Mouse (Mus musculus): ENCODE data around the gene Plekhh2. TPM values are rescaled to one million over a fixed set of nuclear protein-coding genes. Genes with fewer than 3 reads are reported as not detected.

The Plekhh2 gene
- polyA plus RNA-seq, 1 experiment from 2014 or later: 3.2 TPM

DNA sequence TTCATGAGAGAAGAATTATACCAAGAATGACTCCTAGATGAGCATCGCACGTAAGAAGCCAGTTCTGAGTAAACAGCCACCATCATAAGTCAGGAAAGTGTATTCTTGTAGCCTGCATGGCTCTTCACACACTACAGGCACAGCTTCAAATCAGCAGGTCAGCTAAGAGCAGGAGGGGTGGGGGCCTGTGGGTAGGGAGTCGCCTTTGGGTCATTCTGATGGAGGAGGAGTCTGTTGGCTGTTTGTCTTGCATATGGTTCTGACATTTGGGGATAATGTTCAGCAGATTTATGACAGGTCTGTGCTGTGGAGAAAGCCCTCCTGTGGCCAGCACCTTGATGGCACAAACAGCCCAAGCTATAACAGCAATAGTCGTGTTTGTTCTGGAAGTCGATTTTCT, 144.5 kb downstream of the Plekhh2 start:
- Histone ChIP-seq H3K4me2 (no peak overlapping the region), H3K9me3 (replicated peaks; ENCODE audit: control insufficient read depth, low read length) (no peaks in the 10 kb centered on the region), H3K27me3 (ENCODE audit: control insufficient read depth, insufficient read depth, low read length) (no peaks in the 10 kb centered on the region), H3K4me3 (ENCODE audit: low read depth, low read length) (no peak overlapping the region), H3K27ac (ENCODE audit: low read depth, low read length) (no peak overlapping the region), H3K4me1 (ENCODE audit: control insufficient read depth, insufficient read depth, low read length) (no peaks in the 10 kb centered on the region), H3K36me3 (ENCODE audit: control insufficient read depth, insufficient read depth, low read length) (no peaks in the 10 kb centered on the region), H3K9ac (ENCODE audit: low read depth, low read length) (no peak overlapping the region)
- 72% methylated on average over 5 of the region's 5 CpGs for WGBS (ENCODE audit: insufficient replicate concordance)
- ATAC-seq (replicated peaks; ENCODE audit: insufficient number of reproducible peaks, low FRiP score, low TSS enrichment): no peak

DNA sequence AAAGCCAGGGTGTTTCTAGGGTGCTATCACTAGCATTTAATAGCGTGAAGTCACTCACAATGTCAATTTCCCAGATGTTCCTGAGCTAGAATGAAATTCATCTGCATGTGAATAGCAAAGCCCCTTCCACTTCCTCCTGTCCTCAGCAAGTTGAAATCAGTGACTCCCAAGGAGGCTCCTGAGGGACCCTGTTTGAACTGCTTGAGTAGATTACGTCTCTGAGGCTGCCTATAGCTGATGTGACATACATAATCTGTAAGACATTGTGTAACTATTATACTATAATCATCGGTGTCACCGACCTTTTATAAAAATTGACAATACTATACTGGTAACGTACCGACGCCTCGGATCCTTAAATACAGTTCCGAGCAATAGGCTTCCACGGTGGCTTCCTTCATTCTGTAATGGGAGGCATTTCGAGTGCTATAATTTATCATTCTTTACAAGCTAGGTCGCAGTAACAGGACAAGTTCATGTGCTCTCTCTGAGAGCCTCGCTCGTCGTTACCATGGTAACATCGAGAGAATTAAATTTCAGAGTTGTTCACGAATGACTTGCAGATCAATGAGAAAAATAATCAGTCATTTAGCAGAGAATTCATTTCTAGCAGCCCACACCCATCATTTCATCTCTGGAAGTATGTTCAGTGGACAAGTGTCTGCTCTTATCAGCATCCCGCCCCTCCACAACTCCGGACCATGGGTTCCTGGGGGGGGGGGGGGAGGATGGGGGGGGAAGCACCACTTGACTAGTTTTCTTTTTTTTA, 145.1 kb downstream of the Plekhh2 start:
- 74% methylated on average over 19 of the region's 19 CpGs for WGBS (ENCODE audit: insufficient replicate concordance)
- H3K4me3 ChIP-seq (ENCODE audit: low read depth, low read length): no peak overlapping the region
- no peaks in the 10 kb centered on the region for H3K4me1 ChIP-seq (ENCODE audit: control insufficient read depth, insufficient read depth, low read length)
- H3K27me3 ChIP-seq (ENCODE audit: control insufficient read depth, insufficient read depth, low read length): no peaks in the 10 kb centered on the region
- H3K9me3 ChIP-seq (replicated peaks; ENCODE audit: control insufficient read depth, low read length): no peaks in the 10 kb centered on the region
- no peak for ATAC-seq (replicated peaks; ENCODE audit: insufficient number of reproducible peaks, low FRiP score, low TSS enrichment)
- H3K4me2 ChIP-seq: no peak overlapping the region
- H3K27ac ChIP-seq (ENCODE audit: low read depth, low read length): no peak overlapping the region
- no peak overlapping the region for H3K9ac ChIP-seq (ENCODE audit: low read depth, low read length)
- no peaks in the 10 kb centered on the region for H3K36me3 ChIP-seq (ENCODE audit: control insufficient read depth, insufficient read depth, low read length)

DNA sequence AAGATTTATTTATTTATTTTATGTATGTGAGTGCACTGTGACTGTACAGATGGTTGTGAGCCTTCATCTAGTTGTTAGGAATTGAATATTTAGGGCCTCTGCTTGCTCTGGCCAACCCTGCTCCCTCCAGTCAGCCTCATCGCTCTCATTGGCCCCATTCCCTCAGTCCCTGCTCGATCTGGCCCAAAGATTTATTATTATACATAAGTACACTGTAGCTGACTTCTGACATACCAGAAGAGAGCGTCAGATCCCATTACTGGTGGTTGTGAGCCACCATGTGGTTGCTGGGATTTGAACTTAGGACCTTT, 145.7 kb downstream of the Plekhh2 start:
- H3K4me2 ChIP-seq: no peak overlapping the region
- H3K27me3 ChIP-seq (ENCODE audit: control insufficient read depth, insufficient read depth, low read length): no peaks in the 10 kb centered on the region
- no peaks in the 10 kb centered on the region for H3K9me3 ChIP-seq (replicated peaks; ENCODE audit: control insufficient read depth, low read length)
- H3K4me3 ChIP-seq (ENCODE audit: low read depth, low read length): no peak overlapping the region
- ATAC-seq (replicated peaks; ENCODE audit: insufficient number of reproducible peaks, low FRiP score, low TSS enrichment): no peak
- H3K9ac ChIP-seq (ENCODE audit: low read depth, low read length): no peak overlapping the region
- H3K27ac ChIP-seq (ENCODE audit: low read depth, low read length): no peak overlapping the region
- H3K4me1 ChIP-seq (ENCODE audit: control insufficient read depth, insufficient read depth, low read length): no peaks in the 10 kb centered on the region
- H3K36me3 ChIP-seq (ENCODE audit: control insufficient read depth, insufficient read depth, low read length): no peaks in the 10 kb centered on the region
- WGBS (ENCODE audit: insufficient replicate concordance): 84% methylated on average over 3 of the region's 3 CpGs

DNA sequence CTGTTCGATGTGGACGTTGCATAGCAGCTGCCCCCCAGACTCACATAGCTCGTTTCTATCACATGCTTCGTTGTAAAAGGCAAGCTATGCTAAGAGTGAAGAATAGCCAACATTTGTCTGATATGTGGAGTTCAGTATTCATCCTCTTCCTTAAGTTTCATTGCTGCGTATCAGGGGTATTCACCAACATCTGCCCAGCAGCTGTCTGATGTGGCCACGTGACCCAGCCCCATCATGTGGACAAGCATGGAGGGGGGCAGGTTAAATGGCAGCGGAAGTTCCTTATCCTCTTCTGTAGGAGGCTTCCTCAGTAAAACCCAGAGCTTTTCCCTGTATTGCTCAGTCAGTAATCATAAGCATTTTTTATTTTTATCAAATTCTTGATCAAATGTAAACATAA, 146.1 kb downstream of the Plekhh2 start:
- Histone ChIP-seq H3K4me1 (ENCODE audit: control insufficient read depth, insufficient read depth, low read length) (no peaks in the 10 kb centered on the region), H3K9ac (ENCODE audit: low read depth, low read length) (no peak overlapping the region), H3K4me3 (ENCODE audit: low read depth, low read length) (no peak overlapping the region), H3K9me3 (replicated peaks; ENCODE audit: control insufficient read depth, low read length) (no peaks in the 10 kb centered on the region), H3K27ac (ENCODE audit: low read depth, low read length) (no peak overlapping the region), H3K27me3 (ENCODE audit: control insufficient read depth, insufficient read depth, low read length) (no peaks in the 10 kb centered on the region), H3K36me3 (ENCODE audit: control insufficient read depth, insufficient read depth, low read length) (no peaks in the 10 kb centered on the region), H3K4me2 (no peak overlapping the region)
- 74% methylated on average over 7 of the region's 7 CpGs for WGBS (ENCODE audit: insufficient replicate concordance)
- ATAC-seq (replicated peaks; ENCODE audit: insufficient number of reproducible peaks, low FRiP score, low TSS enrichment): no peak

DNA sequence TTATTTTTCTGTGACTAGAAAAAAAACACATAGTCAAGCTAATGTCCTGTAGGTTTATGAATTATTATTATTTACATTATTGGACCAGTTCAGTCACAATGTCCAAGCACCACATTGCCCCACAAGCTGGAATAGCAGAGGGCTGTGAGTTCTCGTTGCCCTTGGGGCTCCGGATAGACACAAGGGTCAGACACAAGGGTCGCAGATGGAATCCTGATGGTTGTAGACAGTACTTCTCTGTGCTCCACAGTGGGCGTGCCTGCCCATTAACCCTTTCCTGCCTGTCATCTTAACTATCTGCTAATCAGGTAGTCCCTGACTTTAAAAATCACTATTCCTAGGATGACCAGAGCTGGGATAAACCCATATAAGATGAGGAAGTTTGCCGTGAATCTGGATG, 146.5 kb downstream of the Plekhh2 start:
- no peak overlapping the region for H3K4me2 ChIP-seq
- no peaks in the 10 kb centered on the region for H3K9me3 ChIP-seq (replicated peaks; ENCODE audit: control insufficient read depth, low read length)
- ATAC-seq (replicated peaks; ENCODE audit: insufficient number of reproducible peaks, low FRiP score, low TSS enrichment): no peak
- 38% methylated on average over 5 of the region's 5 CpGs for WGBS (ENCODE audit: insufficient replicate concordance)
- no peaks in the 10 kb centered on the region for H3K4me1 ChIP-seq (ENCODE audit: control insufficient read depth, insufficient read depth, low read length)
- H3K27ac ChIP-seq (ENCODE audit: low read depth, low read length): no peak overlapping the region
- H3K36me3 ChIP-seq (ENCODE audit: control insufficient read depth, insufficient read depth, low read length): no peaks in the 10 kb centered on the region
- no peak overlapping the region for H3K4me3 ChIP-seq (ENCODE audit: low read depth, low read length)
- H3K9ac ChIP-seq (ENCODE audit: low read depth, low read length): no peak overlapping the region
- no peaks in the 10 kb centered on the region for H3K27me3 ChIP-seq (ENCODE audit: control insufficient read depth, insufficient read depth, low read length)

DNA sequence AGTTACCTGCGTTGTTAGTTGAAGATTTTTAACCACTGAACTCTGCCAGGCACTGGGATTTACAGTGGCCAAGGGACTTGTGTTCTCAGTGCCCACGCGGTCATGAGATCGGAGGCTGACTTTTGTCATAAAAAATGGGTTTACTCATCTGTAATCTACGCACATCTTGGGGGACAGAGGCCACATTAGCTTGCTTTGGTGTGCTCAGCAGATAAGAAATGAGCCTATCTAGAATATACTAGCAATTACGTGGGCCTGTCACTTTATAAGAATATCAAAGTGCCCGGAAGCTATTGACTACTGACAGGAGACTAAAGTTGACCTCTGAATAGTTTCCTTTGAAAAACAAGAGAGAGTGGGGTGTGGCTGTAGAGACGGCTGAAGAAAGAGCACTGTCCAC, 147.3 kb downstream of the Plekhh2 start:
- Histone ChIP-seq H3K4me1 (ENCODE audit: control insufficient read depth, insufficient read depth, low read length) (no peaks in the 10 kb centered on the region), H3K4me3 (ENCODE audit: low read depth, low read length) (no peak overlapping the region), H3K9me3 (replicated peaks; ENCODE audit: control insufficient read depth, low read length) (no peaks in the 10 kb centered on the region), H3K36me3 (ENCODE audit: control insufficient read depth, insufficient read depth, low read length) (no peaks in the 10 kb centered on the region), H3K27me3 (ENCODE audit: control insufficient read depth, insufficient read depth, low read length) (no peaks in the 10 kb centered on the region), H3K9ac (ENCODE audit: low read depth, low read length) (no peak overlapping the region), H3K27ac (ENCODE audit: low read depth, low read length) (no peak overlapping the region), H3K4me2 (no peak overlapping the region)
- whole genome bisulfite sequencing (ENCODE audit: insufficient replicate concordance): 78% methylated on average over 8 of the region's 8 CpGs
- no peak for ATAC-seq (replicated peaks; ENCODE audit: insufficient number of reproducible peaks, low FRiP score, low TSS enrichment)

DNA sequence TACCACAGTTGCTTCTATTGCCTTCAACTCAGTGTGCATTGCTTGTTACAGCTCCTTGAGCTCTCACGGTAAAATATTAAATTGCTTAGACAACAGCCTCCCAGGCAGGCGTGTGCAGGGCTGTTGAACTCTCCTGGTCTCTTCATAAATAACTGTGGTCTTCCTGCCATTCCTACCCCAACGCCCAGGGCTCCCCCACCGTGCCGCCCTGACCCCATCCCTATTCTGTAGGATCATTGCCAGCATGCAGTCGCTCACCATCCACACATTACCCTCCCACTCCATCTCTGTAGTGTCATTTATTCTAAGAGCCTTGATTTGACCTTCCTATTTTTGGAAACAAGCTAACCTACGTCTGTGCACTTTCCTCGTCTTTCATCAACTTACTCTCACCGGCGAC, 153.4 kb downstream of the Plekhh2 start:
- no peak overlapping the region for H3K4me2 ChIP-seq
- no peak overlapping the region for H3K27ac ChIP-seq (ENCODE audit: low read depth, low read length)
- H3K9ac ChIP-seq (ENCODE audit: low read depth, low read length): no peak overlapping the region
- no peak overlapping the region for H3K4me3 ChIP-seq (ENCODE audit: low read depth, low read length)
- no peaks in the 10 kb centered on the region for H3K27me3 ChIP-seq (ENCODE audit: control insufficient read depth, insufficient read depth, low read length)
- WGBS (ENCODE audit: insufficient replicate concordance): 38% methylated on average over 10 of the region's 10 CpGs
- peaks cover 4% of the 10 kb centered on the region; the same call in 1 of the 2 replicates for H3K4me1 ChIP-seq (ENCODE audit: control insufficient read depth, insufficient read depth, low read length)
- H3K9me3 ChIP-seq (replicated peaks; ENCODE audit: control insufficient read depth, low read length): no peaks in the 10 kb centered on the region
- no peaks in the 10 kb centered on the region for H3K36me3 ChIP-seq (ENCODE audit: control insufficient read depth, insufficient read depth, low read length)
- ATAC-seq (replicated peaks; ENCODE audit: insufficient number of reproducible peaks, low FRiP score, low TSS enrichment): no peak

DNA sequence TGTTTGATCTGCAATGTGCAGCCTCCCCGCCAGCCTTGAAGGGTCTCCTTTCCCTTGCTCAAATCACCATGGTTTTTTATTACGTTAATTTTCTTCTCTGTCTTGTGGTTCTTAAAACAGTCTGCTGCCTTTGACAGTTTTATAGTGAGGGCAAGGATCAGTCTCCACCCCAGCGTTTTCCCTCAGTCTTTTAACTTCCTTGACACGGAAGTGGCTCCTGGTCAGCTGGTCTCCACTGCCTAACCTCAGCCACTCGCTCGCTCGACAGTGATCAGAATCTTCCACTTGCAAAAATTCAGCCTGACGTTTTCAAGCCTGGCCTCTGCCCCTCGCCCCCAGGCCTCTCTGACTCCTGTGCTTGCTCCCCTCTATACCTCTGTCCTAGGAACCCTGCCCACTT, 154.0 kb downstream of the Plekhh2 start:
- WGBS (ENCODE audit: insufficient replicate concordance): 29% methylated on average over 9 of the region's 9 CpGs
- Histone ChIP-seq H3K27ac (ENCODE audit: low read depth, low read length) (no peak overlapping the region), H3K4me2 (no peak overlapping the region), H3K4me3 (ENCODE audit: low read depth, low read length) (no peak overlapping the region), H3K27me3 (ENCODE audit: control insufficient read depth, insufficient read depth, low read length) (no peaks in the 10 kb centered on the region), H3K36me3 (ENCODE audit: control insufficient read depth, insufficient read depth, low read length) (no peaks in the 10 kb centered on the region), H3K9me3 (replicated peaks; ENCODE audit: control insufficient read depth, low read length) (no peaks in the 10 kb centered on the region), H3K9ac (ENCODE audit: low read depth, low read length) (no peak overlapping the region), H3K4me1 (ENCODE audit: control insufficient read depth, insufficient read depth, low read length) (peaks cover 4% of the 10 kb centered on the region; the same call in 1 of the 2 replicates)
- ATAC-seq (replicated peaks; ENCODE audit: insufficient number of reproducible peaks, low FRiP score, low TSS enrichment): no peak

DNA sequence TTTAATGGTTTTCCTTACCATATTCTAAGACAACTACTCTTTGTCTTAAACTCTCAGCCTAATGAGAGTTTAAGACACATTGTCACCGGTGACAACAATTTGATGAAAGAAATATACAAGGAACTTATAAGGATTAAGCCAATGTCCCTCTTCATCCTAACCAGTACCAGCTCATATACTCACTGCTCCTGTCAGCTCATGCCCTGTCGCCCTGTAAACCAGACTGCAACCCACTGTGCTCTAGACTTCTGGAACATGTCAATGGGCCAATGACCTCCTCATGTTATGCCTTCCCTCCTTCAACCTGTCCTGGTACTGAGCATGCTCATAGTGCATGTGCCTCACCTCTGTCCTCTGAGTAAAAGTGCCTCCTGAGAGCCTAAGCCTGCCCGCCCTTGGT, 156.2 kb downstream of the Plekhh2 start:
- ATAC-seq (replicated peaks; ENCODE audit: insufficient number of reproducible peaks, low FRiP score, low TSS enrichment): no peak
- Histone ChIP-seq H3K4me2 (no peak overlapping the region), H3K4me3 (ENCODE audit: low read depth, low read length) (no peak overlapping the region), H3K9ac (ENCODE audit: low read depth, low read length) (no peak overlapping the region), H3K27ac (ENCODE audit: low read depth, low read length) (no peak overlapping the region), H3K36me3 (ENCODE audit: control insufficient read depth, insufficient read depth, low read length) (no peaks in the 10 kb centered on the region), H3K9me3 (replicated peaks; ENCODE audit: control insufficient read depth, low read length) (no peaks in the 10 kb centered on the region), H3K4me1 (ENCODE audit: control insufficient read depth, insufficient read depth, low read length) (peaks cover 4% of the 10 kb centered on the region; the same call in 1 of the 2 replicates), H3K27me3 (ENCODE audit: control insufficient read depth, insufficient read depth, low read length) (no peaks in the 10 kb centered on the region)
- 81% methylated on average over 3 of the region's 3 CpGs for WGBS (ENCODE audit: insufficient replicate concordance)

Measured in heart, embryonic 11.5 days (tissue).